Comparison of ENCODE assay signal across 1 mouse cellular context in genomic region chr6:115908421-115908982, GRCm38 (mm10).
TF ChIP-seq lines count a peak whose summit lies in the region.

No protein-coding gene starts in this region.

TF ChIP-seq in MEL, 35 proteins besides CTCF, POLR2A, EP300 and RAD21 (continued from another document):
- peak; percentile 36 for TF ChIP-seq MAX (IDR thresholded peaks at IDR 0.05; ENCODE audit: low read length)
- TF ChIP-seq MXI1 (IDR thresholded peaks at IDR 0.05; ENCODE audit: low read depth, low read length): peak; percentile 33
- TF ChIP-seq RCOR1 (IDR thresholded peaks at IDR 0.05; ENCODE audit: low read depth, low read length): 0 out of 2 replicates have a peak, but pooled peaks have one; percentile 21
- TF ChIP-seq ETS1 (IDR thresholded peaks at IDR 0.05; ENCODE audit: low read depth, low read length): peak; percentile 10; the same call in 1 of the 2 replicates
- 0 out of 2 replicates have a peak, but pooled peaks have one; percentile 17 for TF ChIP-seq MAZ (IDR thresholded peaks at IDR 0.05; ENCODE audit: low read depth, low read length)
- TF ChIP-seq CHD1 (IDR thresholded peaks at IDR 0.05; ENCODE audit: low read depth, low read length): no peak
- no peak for TF ChIP-seq GATA1 (IDR thresholded peaks at IDR 0.05; ENCODE audit: low read depth, low read length)
- peak; percentile 65; the same call in 1 of the 2 replicates for TF ChIP-seq E2F4 (IDR thresholded peaks at IDR 0.05; ENCODE audit: borderline replicate concordance, low read depth, low read length)
- no peak for TF ChIP-seq HCFC1 (IDR thresholded peaks at IDR 0.05; ENCODE audit: low read depth, low read length)
